Mouse (Mus musculus) MEL (cell line): ENCODE results near the gene Rec8. TPM values are rescaled to one million over a fixed set of nuclear protein-coding genes. Genes with fewer than 3 reads are reported as not detected.

Experiments
- DNase-seq: peaks from one replicate; pipeline ENCODE4 v3.0.0; 2011; ENCODE audit warnings: low read depth, low spot score
- H3K27ac ChIP-seq: 2 replicates; pipeline ENCODE4 v1.5.1; 2012; ENCODE audit warnings: low read depth, mild to moderate bottlenecking, control low read depth, low read length, moderate library complexity; ENCODE audit not compliant: control insufficient read depth
- H3K27me3 ChIP-seq, 2 experiments: fragments of 150-350 bp in 1 of 2; sonication (generic) in 1 of 2; 2 replicates each; pipeline ENCODE4 v1.6.1; 2012; ENCODE audit warnings: low read length in 2 of 2, mild to moderate bottlenecking in 2 of 2, improper control_type of control experiment in 1 of 2, moderate library complexity in 1 of 2; ENCODE audit not compliant: insufficient read depth in 2 of 2, control insufficient read depth in 1 of 2
- H3K36me3 ChIP-seq, 2 experiments: 2 replicates each; pipeline ENCODE4 v1.6.1; 2012 to 2014; ENCODE audit warnings: low read length in 2 of 2, improper control_type of control experiment in 1 of 2, inconsistent platforms in 1 of 2, mild to moderate bottlenecking in 1 of 2; ENCODE audit not compliant: insufficient read depth in 2 of 2, control insufficient read depth in 1 of 2
- H3K4me1 ChIP-seq, 2 experiments: fragments of 150-350 bp in 1 of 2; sonication (generic) in 1 of 2; 2 replicates each; pipeline ENCODE4 v1.6.1; 2012; ENCODE audit warnings: low read length in 2 of 2, improper control_type of control experiment in 1 of 2, mild to moderate bottlenecking in 1 of 2; ENCODE audit not compliant: insufficient read depth in 2 of 2, control insufficient read depth in 1 of 2
- H3K4me3 ChIP-seq, 2 experiments: fragments of 150-350 bp in 1 of 2; sonication (generic) in 1 of 2; 2 replicates each; pipeline ENCODE4 v1.5.1; 2012; ENCODE audit warnings: low read depth in 2 of 2, low read length in 2 of 2, mild to moderate bottlenecking in 2 of 2, moderate library complexity in 2 of 2, control low read depth in 1 of 2, improper control_type of control experiment in 1 of 2; ENCODE audit not compliant: control insufficient read depth in 1 of 2, insufficient read depth in 1 of 2
- H3K79me2 ChIP-seq: 2 replicates; pipeline ENCODE4 v1.6.1; 2012; ENCODE audit warnings: mild to moderate bottlenecking, low read length, moderate library complexity; ENCODE audit not compliant: control insufficient read depth, poor library complexity, insufficient read depth
- H3K9ac ChIP-seq: 2 replicates; pipeline ENCODE4 v1.6.1; 2012; ENCODE audit warnings: low read depth, mild to moderate bottlenecking, control low read depth, low read length, moderate library complexity; ENCODE audit not compliant: control insufficient read depth, poor library complexity, severe bottlenecking
- H3K9me3 ChIP-seq: fragments of 150-350 bp; sonication (generic); replicated peaks from 2 replicates; pipeline ENCODE4 v1.6.1; 2012; ENCODE audit warnings: mild to moderate bottlenecking, low read length, improper control_type of control experiment, moderate library complexity; ENCODE audit not compliant: insufficient read depth
- BHLHE40 ChIP-seq: IDR thresholded peaks from 2 replicates; pipeline ENCODE4 v1.6.1; 2012; ENCODE audit warnings: low read depth, mild to moderate bottlenecking, inconsistent platforms, low read length, improper control_type of control experiment, borderline replicate concordance
- CHD1 ChIP-seq: IDR thresholded peaks from 2 replicates; pipeline ENCODE4 v1.6.1; 2012; ENCODE audit warnings: low read depth, mild to moderate bottlenecking, inconsistent platforms, low read length, improper control_type of control experiment
- CHD2 ChIP-seq: IDR thresholded peaks from 2 replicates; pipeline ENCODE4 v1.6.1; 2011; ENCODE audit warnings: low read length, improper control_type of control experiment
- CTCF ChIP-seq, 3 experiments: IDR thresholded peaks in 2 of 3; conservative IDR thresholded peaks in 1 of 3; 2 replicates each; pipeline ENCODE4 v1.5.1; 2011 to 2012; ENCODE audit warnings: low read length in 3 of 3, low read depth in 2 of 3, mild to moderate bottlenecking in 2 of 3, improper control_type of control experiment in 1 of 3, inconsistent platforms in 1 of 3, mixed read lengths in 1 of 3, moderate library complexity in 1 of 3; ENCODE audit not compliant: control insufficient read depth in 1 of 3, insufficient read depth in 1 of 3, poor library complexity in 1 of 3, severe bottlenecking in 1 of 3
- E2F4 ChIP-seq: IDR thresholded peaks from 2 replicates; pipeline ENCODE4 v1.6.1; 2011; ENCODE audit warnings: low read depth, low read length, improper control_type of control experiment, borderline replicate concordance
- ELF1 ChIP-seq: IDR thresholded peaks from 2 replicates; pipeline ENCODE4 v1.6.1; 2014; ENCODE audit warnings: low read depth, mild to moderate bottlenecking, inconsistent platforms, low read length, improper control_type of control experiment, moderate library complexity
- EP300 ChIP-seq, 2 experiments: IDR thresholded peaks; 2 replicates each; pipeline ENCODE4 v1.6.1; 2011; ENCODE audit warnings: improper control_type of control experiment in 2 of 2, low read length in 2 of 2, low read depth in 1 of 2, mild to moderate bottlenecking in 1 of 2
- ETS1 ChIP-seq: IDR thresholded peaks from 2 replicates; pipeline ENCODE4 v1.6.1; 2012; ENCODE audit warnings: low read depth, mild to moderate bottlenecking, inconsistent platforms, low read length, improper control_type of control experiment, moderate library complexity
- GABPA ChIP-seq: IDR thresholded peaks from 2 replicates; pipeline ENCODE4 v1.6.1; 2012; ENCODE audit warnings: low read depth, mild to moderate bottlenecking, inconsistent platforms, low read length, improper control_type of control experiment, moderate library complexity
- GATA1 ChIP-seq: IDR thresholded peaks from 2 replicates; pipeline ENCODE4 v1.6.1; 2011; ENCODE audit warnings: low read depth, low read length, improper control_type of control experiment
- JUND ChIP-seq: IDR thresholded peaks from 2 replicates; pipeline ENCODE4 v1.6.1; 2011; ENCODE audit warnings: low read depth, mild to moderate bottlenecking, improper control_type of control experiment, low read length
- KAT2A ChIP-seq: conservative IDR thresholded peaks from 2 replicates; pipeline ENCODE4 v1.6.1; 2012; ENCODE audit warnings: low read depth, low read length, improper control_type of control experiment, inconsistent platforms
- MAZ ChIP-seq: IDR thresholded peaks from 2 replicates; pipeline ENCODE4 v1.6.1; 2012; ENCODE audit warnings: low read depth, mild to moderate bottlenecking, inconsistent platforms, low read length, improper control_type of control experiment
- MEF2A ChIP-seq: IDR thresholded peaks from 2 replicates; pipeline ENCODE4 v1.6.1; 2014; ENCODE audit warnings: low read depth, mild to moderate bottlenecking, inconsistent platforms, low read length, improper control_type of control experiment; ENCODE audit not compliant: poor library complexity, insufficient replicate concordance, severe bottlenecking; ENCODE audit errors: extremely low read depth
- MYB ChIP-seq: IDR thresholded peaks from 2 replicates; pipeline ENCODE4 v1.6.1; 2011; ENCODE audit warnings: mild to moderate bottlenecking, low read depth, low read length, improper control_type of control experiment
- MYC ChIP-seq: IDR thresholded peaks from 2 replicates; pipeline ENCODE4 v1.6.1; 2011; ENCODE audit warnings: low read depth, mild to moderate bottlenecking, low read length, improper control_type of control experiment, moderate library complexity
- POLR2AphosphoS2 ChIP-seq: IDR thresholded peaks from 2 replicates; pipeline ENCODE4 v1.6.1; 2011; ENCODE audit warnings: low read length, improper control_type of control experiment
- POLR2AphosphoS5 ChIP-seq: IDR thresholded peaks from 2 replicates; pipeline ENCODE4 v1.6.1; 2012; ENCODE audit warnings: low read depth, borderline replicate concordance, mild to moderate bottlenecking, inconsistent platforms, low read length, moderate library complexity, mixed read lengths
- SIN3A ChIP-seq: IDR thresholded peaks from 2 replicates; pipeline ENCODE4 v1.6.1; 2012; ENCODE audit warnings: low read length, improper control_type of control experiment, inconsistent platforms
- SMC3 ChIP-seq: IDR thresholded peaks from 2 replicates; pipeline ENCODE4 v1.6.1; 2011; ENCODE audit warnings: low read depth, low read length, improper control_type of control experiment
- TBP ChIP-seq: IDR thresholded peaks from 2 replicates; pipeline ENCODE4 v1.8.0; 2011; ENCODE audit warnings: low read depth, low read length, improper control_type of control experiment
- TCF12 ChIP-seq: IDR thresholded peaks from 2 replicates; pipeline ENCODE4 v1.6.1; 2014; ENCODE audit warnings: low read depth, mild to moderate bottlenecking, inconsistent platforms, low read length, improper control_type of control experiment, moderate library complexity
- UBTF ChIP-seq: IDR thresholded peaks from 2 replicates; pipeline ENCODE4 v1.6.1; 2012; ENCODE audit warnings: low read depth, mild to moderate bottlenecking, inconsistent platforms, low read length, improper control_type of control experiment, moderate library complexity, borderline replicate concordance; ENCODE audit not compliant: insufficient read depth
- USF1 ChIP-seq: IDR thresholded peaks from 2 replicates; pipeline ENCODE4 v1.6.1; 2014; ENCODE audit warnings: low read depth, mild to moderate bottlenecking, inconsistent platforms, low read length, improper control_type of control experiment, moderate library complexity
- USF2 ChIP-seq, 2 experiments: IDR thresholded peaks; 2 replicates each; pipeline ENCODE4 v1.6.1; 2011 to 2012; ENCODE audit warnings: improper control_type of control experiment in 2 of 2, low read length in 2 of 2, borderline replicate concordance in 1 of 2, inconsistent platforms in 1 of 2, low read depth in 1 of 2, mild to moderate bottlenecking in 1 of 2; ENCODE audit not compliant: insufficient read depth in 1 of 2
- ZC3H11A ChIP-seq: IDR thresholded peaks from 2 replicates; pipeline ENCODE4 v1.6.1; 2012; ENCODE audit warnings: low read depth, mild to moderate bottlenecking, inconsistent platforms, low read length, improper control_type of control experiment
- ZKSCAN1 ChIP-seq: IDR thresholded peaks from 2 replicates; pipeline ENCODE4 v1.6.1; 2012; ENCODE audit warnings: low read depth, mild to moderate bottlenecking, inconsistent platforms, low read length, improper control_type of control experiment, moderate library complexity
- ZMIZ1 ChIP-seq: IDR thresholded peaks from 2 replicates; pipeline ENCODE4 v1.6.1; 2012; ENCODE audit warnings: low read depth, mild to moderate bottlenecking, inconsistent platforms, low read length, improper control_type of control experiment, moderate library complexity
- ZNF384 ChIP-seq: IDR thresholded peaks from 2 replicates; pipeline ENCODE4 v1.6.1; 2012; ENCODE audit warnings: low read depth, mild to moderate bottlenecking, inconsistent platforms, low read length, improper control_type of control experiment
- polyA plus RNA-seq, 2 experiments: library from polyadenylated mRNA; stranded (reverse) in 1 of 2; unstranded in 1 of 2; fragments of >175 nt in 1 of 2; fragments of >200 nt in 1 of 2; gene quantifications; 2 replicates each; pipeline versions ENCODE4 v1.2.1 to v1.2.4; 2012; ENCODE audit warnings: low replicate concordance in 2 of 2, low read depth in 1 of 2; ENCODE audit not compliant: insufficient read length in 2 of 2, insufficient read depth in 1 of 2, missing spikeins in 1 of 2
- total RNA-seq: library from RNA; depleted of rRNA; stranded (reverse); fragments of 300-350 nt; gene quantifications from 2 replicates; pipeline ENCODE4 v1.2.3, GENCODE M21; 2012

Gene Rec8
- total and polyA plus RNA-seq, 3 experiments, result 1.5 to 2.5 TPM; not detected in 1

GRCm38 (mm10) chr14:55580731-55581130 is 37.1 kb upstream of the Rec8 start:
- DNase-seq, result no peak
- no peak overlapping the region for H3K27ac ChIP-seq

GRCm38 (mm10) chr14:55581981-55582681 is 35.7 kb upstream of the Rec8 start:
- Histone ChIP-seq H3K4me3 (no peak overlapping the region), H3K9ac (no peak overlapping the region), H3K4me1 (peaks cover 4 to 32% of the 10 kb centered on the region in 2 experiments), H3K27ac (no peak overlapping the region), H3K36me3 (peaks cover 0 to 31% of the 10 kb centered on the region in 2 experiments; a peak in 2 of 4 replicates), H3K9me3 (no peaks in the 10 kb centered on the region), H3K27me3 (no peaks in the 10 kb centered on the region), H3K79me2 (peaks cover 12% of the 10 kb centered on the region)
- DNase-seq, result peak; percentile 51
- TF ChIP-seq CHD1, result no peak
- TF ChIP-seq BHLHE40, result no peak
- no peak for TF ChIP-seq E2F4
- TF ChIP-seq GATA1, result no peak
- no peak for TF ChIP-seq EP300 (IDR thresholded peaks at IDR 0.05; ENCODE audit: low read depth in 1 of 2, low read length in 2 of 2)
- TF ChIP-seq ZC3H11A, result no peak
- TF ChIP-seq CTCF (IDR thresholded peaks at IDR 0.05 in 2 of 3, conservative IDR thresholded peaks at IDR 0.05 in 1 of 3; ENCODE audit: control insufficient read depth in 1 of 3, insufficient read depth in 1 of 3, low read depth in 2 of 3, low read length in 3 of 3, poor library complexity in 1 of 3, severe bottlenecking in 1 of 3), result peak; percentile 56 to 74 (median 68)
- no peak for TF ChIP-seq TBP
- no peak for TF ChIP-seq USF2 (IDR thresholded peaks at IDR 0.05; ENCODE audit: borderline replicate concordance in 1 of 2, insufficient read depth in 1 of 2, low read depth in 1 of 2, low read length in 2 of 2)
- TF ChIP-seq MEF2A, result no peak
- TF ChIP-seq USF1, result no peak
- TF ChIP-seq ZKSCAN1, result no peak
- no peak for TF ChIP-seq ZMIZ1
- no peak for TF ChIP-seq JUND
- TF ChIP-seq UBTF, result no peak
- no peak for TF ChIP-seq ETS1
- 0 out of 2 replicates have a peak, but pooled peaks have one; percentile 1 for TF ChIP-seq POLR2AphosphoS2
- no peak for TF ChIP-seq MYB
- no peak for TF ChIP-seq ZNF384
- TF ChIP-seq TCF12, result no peak
- no peak for TF ChIP-seq POLR2AphosphoS5
- TF ChIP-seq SIN3A, result 0 out of 2 replicates have a peak, but pooled peaks have one; percentile 24
- no peak for TF ChIP-seq GABPA
- no peak for TF ChIP-seq KAT2A
- 0 out of 2 replicates have a peak, but pooled peaks have one; percentile 56 for TF ChIP-seq MYC

More at GRCm38 (mm10) chr14:55580731-55581130, 37.1 kb upstream of the Rec8 start:
- Histone ChIP-seq H3K79me2 (peaks cover 12% of the 10 kb centered on the region), H3K9ac (no peak overlapping the region), H3K27me3 (no peaks in the 10 kb centered on the region), H3K9me3 (no peaks in the 10 kb centered on the region), H3K36me3 (peaks cover 0 to 21% of the 10 kb centered on the region in 2 experiments; a peak in 2 of 4 replicates), H3K4me1 (peaks cover 3 to 22% of the 10 kb centered on the region in 2 experiments), H3K4me3 (no peak overlapping the region)
- TF ChIP-seq GABPA (no peak), USF2 (IDR thresholded peaks at IDR 0.05; ENCODE audit: borderline replicate concordance in 1 of 2, insufficient read depth in 1 of 2, low read depth in 1 of 2, low read length in 2 of 2) (no peak), POLR2AphosphoS5 (no peak), ZKSCAN1 (no peak), SMC3 (no peak), EP300 (IDR thresholded peaks at IDR 0.05; ENCODE audit: low read depth in 1 of 2, low read length in 2 of 2) (no peak), ELF1 (no peak), MAZ (no peak), CHD2 (no peak), CTCF (IDR thresholded peaks at IDR 0.05 in 2 of 3, conservative IDR thresholded peaks at IDR 0.05 in 1 of 3; ENCODE audit: control insufficient read depth in 1 of 3, insufficient read depth in 1 of 3, low read depth in 2 of 3, low read length in 3 of 3, poor library complexity in 1 of 3, severe bottlenecking in 1 of 3) (no peak)
